Mouse (Mus musculus): ENCODE measurements around the gene Coq10a.
A peak's percentile ranks its signal among the peaks of the same experiment; 100 is the strongest.

Coq10a gene

GRCm38 (mm10) chr10:128368402-128369217 lies at the start of gene Coq10a:
Coq10a (minus strand) TSS chr10:128368997.
- DNase-seq, result peak; percentile 90 to 91

- no peak for DNase-seq
These were observed 46.1 kb upstream of the Coq10a start for GRCm38 (mm10) chr10:128414848-128415247.

GRCm38 (mm10) chr10:128413076-128413475 lies 44.3 kb upstream of the Coq10a start:
- no peak for DNase-seq

- no peak for DNase-seq
These were observed 43.8 kb upstream of the Coq10a start for GRCm38 (mm10) chr10:128412558-128412957.

GRCm38 (mm10) chr10:128412055-128412381 lies 43.2 kb upstream of the Coq10a start:
- DNase-seq, result peak in 1 of 2 experiments; percentile 25

- peak; percentile 98 for DNase-seq
These were observed 42.6 kb upstream of the Coq10a start, which contains the start of the genes Nabp2 and Rnf41 for GRCm38 (mm10) chr10:128411211-128412054. Nabp2 (minus strand) TSS chr10:128411492. Rnf41 (plus strand) TSS chr10:128411657.

GRCm38 (mm10) chr10:128410560-128410845 lies 41.7 kb upstream of the Coq10a start:
- DNase-seq, result peak; percentile 15 to 21

GRCm38 (mm10) chr10:128409692-128410559 lies 41.1 kb upstream of the Coq10a start:
- DNase-seq, result peak; percentile 96 to 97

GRCm38 (mm10) chr10:128408591-128409535 lies 40.1 kb upstream of the Coq10a start:
- peak; percentile 13 to 18 for DNase-seq

GRCm38 (mm10) chr10:128403931-128404330 lies 35.1 kb upstream of the Coq10a start:
- no peak for DNase-seq

GRCm38 (mm10) chr10:128401638-128402037 lies 32.8 kb upstream of the Coq10a start:
- no peak for DNase-seq

- no peak for DNase-seq
These were observed 32.3 kb upstream of the Coq10a start, which contains the start of gene Slc39a5 for GRCm38 (mm10) chr10:128401056-128401455. Slc39a5 (minus strand) TSS chr10:128401229.

GRCm38 (mm10) chr10:128400338-128400737 lies 31.5 kb upstream of the Coq10a start:
- no peak for DNase-seq

- no peak for DNase-seq
These were observed 28.7 kb upstream of the Coq10a start for GRCm38 (mm10) chr10:128397466-128397865.

- no peak for DNase-seq
These were observed 28.0 kb upstream of the Coq10a start for GRCm38 (mm10) chr10:128396716-128397264.

GRCm38 (mm10) chr10:128396017-128396673 lies 27.3 kb upstream of the Coq10a start:
- no peak for DNase-seq

- no peak for DNase-seq
These were observed 23.1 kb upstream of the Coq10a start for GRCm38 (mm10) chr10:128391850-128392249.

- DNase-seq, result no peak
These were observed 21.6 kb upstream of the Coq10a start for GRCm38 (mm10) chr10:128390366-128390765.

GRCm38 (mm10) chr10:128389570-128389969 lies 20.8 kb upstream of the Coq10a start:
- DNase-seq, result no peak

- no peak for DNase-seq
These were observed 20.1 kb upstream of the Coq10a start for GRCm38 (mm10) chr10:128388941-128389340.

- DNase-seq, result no peak
These were observed 17.1 kb upstream of the Coq10a start for GRCm38 (mm10) chr10:128385902-128386301.

All from B cell, adult 2 months (primary cell).